Mouse (Mus musculus): ENCODE measurements at regions not wholly inside any gene's neighbourhood (a gene's known extent, or its start where the extent isn't known, plus 50 kb on each side); places are given as distances from the start of the nearest gene placed in this dataset.

- TF ChIP-seq CTCF (IDR thresholded peaks at IDR 0.05; ENCODE audit: extremely low read depth, insufficient read length, insufficient replicate concordance, low read depth, low read length) (no peak), POLR2A (IDR thresholded peaks at IDR 0.05; ENCODE audit: low read depth, low read length) (no peak)
Measured at GRCm38 (mm10) chr2:103192591-103192990, 110.5 kb downstream of the Ehf start.
